Mouse (Mus musculus) mouse trophoblast stem cell (cell line): ENCODE results near the gene Tsga10ip.
"Not testable (repeated sequence)": the region's sequence is repeated elsewhere in the genome, so short reads cannot be mapped to it uniquely, and the experiment has no call there.

Experiments used
- in situ Hi-C, 2 experiments: fragments of 300-500 bp; cut with MseI, MboI; formaldehyde crosslinking; loops; 2 replicates in 1 of 2; 3 replicates in 1 of 2; pipeline ENCODE4 v1.15.1; 2025

Gene Tsga10ip

DNA sequence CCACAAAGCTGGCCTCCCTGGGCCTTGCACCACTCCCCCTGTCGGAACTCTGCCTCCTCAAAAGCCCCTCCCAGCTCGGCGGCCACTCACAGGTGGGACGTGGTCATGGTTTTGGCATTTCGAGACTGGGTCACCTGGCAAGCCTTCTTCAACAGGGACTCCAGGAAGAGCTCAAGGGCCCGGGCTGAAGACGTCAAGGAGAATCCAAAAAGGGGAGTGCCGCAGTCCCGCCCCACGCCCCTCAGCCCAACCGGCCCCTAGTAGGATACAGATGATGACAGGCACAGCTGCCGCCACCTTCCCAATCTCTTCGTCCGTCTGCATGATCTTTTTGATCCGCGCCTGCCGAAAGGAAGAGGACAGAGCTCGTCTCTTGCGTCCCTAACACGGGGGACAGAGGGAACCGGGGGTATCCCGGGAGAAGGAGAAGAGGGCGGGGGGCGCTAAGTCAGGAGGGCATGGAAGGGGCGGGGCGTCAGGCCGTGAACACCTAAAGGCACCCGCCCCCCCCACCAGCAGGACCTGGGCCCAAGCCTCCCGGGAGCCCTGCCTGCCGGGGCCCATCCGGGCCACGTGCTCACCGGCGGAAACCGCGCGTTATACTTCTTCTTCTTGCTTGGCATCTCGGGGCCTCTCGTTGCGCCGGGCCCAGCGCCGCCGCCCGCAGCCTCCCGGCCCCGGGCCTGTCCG lies 21.9 kb upstream of the Tsga10ip start:
- in situ Hi-C loops = no loop called here

DNA sequence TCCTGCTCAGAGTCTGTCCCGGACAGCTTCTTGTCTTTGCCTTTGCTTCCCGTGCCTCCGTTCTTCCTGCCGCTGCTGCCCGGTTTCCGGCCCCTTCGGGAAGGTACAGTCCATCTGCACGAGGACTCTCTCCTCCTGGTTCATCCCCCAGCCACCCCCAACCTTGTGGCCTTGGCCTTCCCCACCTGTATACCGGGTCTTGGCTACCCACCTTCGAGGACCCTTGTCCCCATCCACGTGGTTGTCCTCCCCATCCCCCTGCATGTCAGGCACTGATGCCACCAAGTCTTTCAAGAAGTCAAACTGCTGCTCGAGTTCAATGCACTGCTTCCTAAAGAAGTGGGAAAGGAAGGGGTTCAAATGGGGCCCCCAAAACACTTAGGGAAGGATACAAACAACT lies 21.2 kb upstream of the Tsga10ip start:
- in situ Hi-C loops = no loop called here

DNA sequence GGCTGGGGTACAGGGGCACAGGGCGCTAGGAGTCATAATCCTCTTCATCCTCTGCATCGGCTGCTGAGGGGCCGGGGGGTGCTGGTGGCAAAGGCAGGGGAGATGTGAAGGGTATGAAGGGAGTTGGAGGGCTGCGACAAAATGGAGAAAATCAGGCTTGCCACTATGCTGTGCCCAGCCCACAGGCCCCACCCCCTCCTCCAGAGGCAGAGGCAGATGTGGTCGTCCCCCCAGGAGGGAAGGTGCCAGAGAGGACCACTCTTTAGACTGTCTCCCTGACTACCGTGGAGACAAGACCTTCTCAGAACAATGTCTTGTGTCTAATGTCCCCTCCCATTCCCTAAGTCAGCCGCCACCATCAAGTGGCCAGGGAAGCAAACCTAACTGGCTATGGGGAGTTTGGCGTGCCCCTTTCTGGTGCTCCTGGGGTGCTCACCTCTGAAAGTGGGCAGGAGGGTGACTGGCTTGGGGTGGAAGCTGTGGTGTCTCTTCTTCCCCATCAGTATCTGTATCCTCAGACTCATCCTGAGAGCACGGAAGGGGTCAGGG lies 20.6 kb upstream of the Tsga10ip start:
- in situ Hi-C loops = no loop called here

GRCm38 (mm10) chr19:5422267-5422666 lies 19.9 kb upstream of the Tsga10ip start:
- in situ Hi-C loops = no loop called here

- in situ Hi-C loops = no loop called here
Measured at GRCm38 (mm10) chr19:5421784-5422183, 19.5 kb upstream of the Tsga10ip start.

DNA sequence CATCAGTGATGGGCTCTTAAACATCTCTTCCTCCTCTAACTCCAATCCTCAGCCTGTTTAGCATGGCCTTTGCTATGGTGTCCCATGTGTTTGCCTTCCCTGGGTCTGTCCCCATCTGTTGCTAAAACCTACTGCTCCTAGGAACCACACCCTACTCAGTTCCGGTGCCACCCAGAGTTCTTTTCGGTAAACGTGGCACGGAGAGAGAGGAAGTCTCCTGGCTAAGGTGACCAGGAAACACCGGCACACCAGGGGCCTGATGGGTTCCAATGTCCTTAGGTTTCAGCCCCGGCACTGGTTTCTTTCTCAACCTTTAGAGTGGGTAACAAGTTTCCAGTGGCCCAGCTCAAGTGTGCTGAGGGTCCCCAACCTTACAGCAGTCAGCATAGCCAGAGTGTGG lies 18.3 kb upstream of the Tsga10ip start:
- in situ Hi-C loops = no loop called here

GRCm38 (mm10) chr19:5419630-5420029 lies 17.3 kb upstream of the Tsga10ip start:
- in situ Hi-C loops = no loop called here

DNA sequence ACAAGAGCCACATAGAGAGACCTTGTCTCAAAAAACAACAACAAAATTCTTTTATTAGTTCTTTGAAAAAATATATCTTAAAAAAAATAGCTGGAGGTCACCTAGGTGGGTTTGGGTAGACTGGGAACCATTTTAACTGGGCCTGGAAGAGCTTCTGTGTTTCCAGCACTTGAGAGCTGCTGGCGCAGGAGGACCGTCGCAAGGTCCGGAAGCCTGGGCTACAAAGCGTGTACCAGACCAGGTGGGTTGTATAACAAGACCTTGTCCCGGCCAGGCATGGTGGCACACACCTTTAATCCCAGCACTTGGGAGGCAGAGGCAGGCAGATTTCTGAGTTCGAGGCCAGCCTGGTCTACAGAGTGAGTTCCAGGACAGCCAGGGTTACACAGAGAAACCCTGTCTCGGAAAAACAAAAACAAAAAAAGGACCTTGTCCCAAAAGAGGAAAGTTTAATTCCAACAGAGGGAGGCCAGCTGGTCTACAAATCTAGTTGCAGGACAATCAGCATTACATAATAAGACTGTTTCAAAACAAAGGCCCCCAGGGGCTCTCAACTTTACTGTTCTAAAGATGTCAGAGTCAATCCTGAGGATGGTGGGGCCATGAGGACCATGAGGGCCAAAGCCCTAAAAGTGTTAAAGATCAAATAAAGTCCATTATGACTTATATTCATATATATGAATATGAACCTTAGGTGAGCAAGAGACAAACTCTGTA lies 16.6 kb upstream of the Tsga10ip start:
- in situ Hi-C loops = no loop called here

GRCm38 (mm10) chr19:5414534-5414957 lies 12.2 kb upstream of the Tsga10ip start:
- in situ Hi-C loops = no loop called here

- in situ Hi-C loops = no loop called here
Measured at GRCm38 (mm10) chr19:5413840-5414239, 11.5 kb upstream of the Tsga10ip start.

DNA sequence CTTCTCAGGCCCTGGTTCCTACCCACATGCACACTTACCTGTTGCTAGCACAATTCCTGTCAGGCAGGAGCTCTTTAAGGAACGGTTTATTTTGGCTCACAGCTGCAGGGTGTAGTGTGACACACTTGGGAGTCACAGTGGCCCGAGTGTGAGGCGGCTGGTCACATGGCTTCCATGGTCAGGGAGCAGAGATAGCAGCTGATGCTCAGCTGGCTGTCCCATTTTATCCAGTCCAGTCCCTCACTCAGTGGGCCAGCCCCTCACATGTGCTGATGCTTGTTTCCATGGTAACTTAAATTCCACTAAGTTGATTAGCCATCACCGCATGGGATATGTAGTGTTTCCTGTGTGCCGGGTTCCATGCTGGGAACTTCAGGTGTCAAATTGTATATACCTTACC lies 9.6 kb upstream of the Tsga10ip start:
- in situ Hi-C loops = no loop called here

- in situ Hi-C loops = no loop called here
Measured at GRCm38 (mm10) chr19:5410641-5411040, 8.3 kb upstream of the Tsga10ip start.

DNA sequence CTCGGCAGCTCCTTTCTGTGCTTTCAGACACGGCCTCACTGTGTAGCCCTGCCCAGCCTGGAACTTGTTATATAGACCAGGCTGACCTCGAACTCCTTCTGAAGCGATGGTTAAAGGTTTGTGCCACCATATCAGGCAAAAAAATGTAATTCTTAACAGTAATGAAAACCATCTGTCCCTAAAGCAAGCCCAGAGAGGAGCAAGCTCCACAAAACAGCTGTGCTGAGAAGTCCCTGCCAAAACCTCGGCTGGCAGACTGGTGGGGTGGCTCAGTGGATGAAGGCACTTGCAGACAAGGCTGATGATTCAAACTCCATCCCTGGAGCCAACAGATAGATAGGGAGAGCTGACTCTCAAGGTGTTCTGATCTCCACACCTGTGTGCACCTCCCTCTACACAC lies 6.7 kb upstream of the Tsga10ip start:
- in situ Hi-C loops = no loop called here

DNA sequence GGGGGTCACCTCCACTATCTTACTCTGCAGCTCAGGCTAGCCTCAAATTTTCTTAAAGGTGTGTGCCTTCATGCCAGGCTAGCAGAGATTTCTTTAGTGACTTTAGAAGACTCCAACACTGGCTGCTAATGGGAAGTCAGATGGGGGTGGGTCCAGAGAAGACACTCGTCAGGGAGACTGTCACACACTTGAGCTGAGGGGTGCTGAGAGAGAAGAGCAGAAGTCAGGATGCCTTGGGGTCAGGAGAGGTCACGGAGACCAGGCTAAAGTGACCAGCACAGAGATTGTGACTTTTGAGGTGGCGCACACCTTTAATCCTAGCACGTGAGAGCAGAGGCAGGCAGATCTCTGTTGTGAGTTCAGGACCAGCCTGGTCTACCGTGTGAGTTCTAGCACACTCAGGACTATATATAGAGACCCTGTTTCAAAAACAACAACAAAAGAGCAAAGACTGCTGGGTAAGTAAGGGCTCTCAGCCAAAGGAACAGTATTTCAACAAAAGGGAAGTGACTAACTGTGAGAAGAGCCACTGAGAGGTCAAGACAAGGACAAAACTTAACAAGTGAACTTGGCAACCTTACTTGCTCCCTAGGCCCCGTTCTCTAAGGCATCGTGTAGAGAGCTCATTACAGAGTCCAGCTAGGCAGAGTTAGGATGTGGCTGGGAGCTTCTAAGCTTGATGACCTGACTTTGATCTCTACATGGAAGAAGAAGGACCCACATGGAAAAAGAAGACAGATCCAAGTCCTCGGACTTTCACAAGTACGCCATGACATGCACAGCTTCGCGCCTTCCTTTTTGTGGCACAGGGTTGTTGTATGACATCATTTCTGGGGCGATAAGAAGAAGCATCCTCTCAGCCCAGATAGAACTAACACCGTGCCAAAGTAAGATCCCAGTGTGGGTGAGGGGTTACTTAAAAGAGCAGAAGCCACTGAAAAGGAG lies 6.0 kb upstream of the Tsga10ip start:
- in situ Hi-C loops = no loop called here

DNA sequence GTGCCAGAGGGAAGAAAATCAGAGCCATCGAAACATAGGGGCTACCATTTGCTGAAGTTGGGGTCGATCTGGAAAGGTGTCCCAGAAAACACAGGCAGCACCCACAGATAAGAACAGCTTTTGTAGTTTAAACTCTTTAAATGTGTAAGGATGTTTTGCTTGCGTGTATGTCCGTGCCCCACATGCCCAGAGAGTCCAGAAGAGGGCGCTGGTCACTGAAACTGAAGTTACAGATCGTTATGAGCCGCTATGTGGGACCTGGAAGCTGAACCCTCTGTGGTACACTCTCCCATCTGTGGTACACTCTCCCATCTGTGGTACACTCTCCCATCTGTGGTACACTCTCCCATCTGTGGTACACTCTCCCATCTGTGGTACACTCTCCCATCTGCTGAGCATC lies 4.8 kb upstream of the Tsga10ip start:
- in situ Hi-C loops = no loop called here

DNA sequence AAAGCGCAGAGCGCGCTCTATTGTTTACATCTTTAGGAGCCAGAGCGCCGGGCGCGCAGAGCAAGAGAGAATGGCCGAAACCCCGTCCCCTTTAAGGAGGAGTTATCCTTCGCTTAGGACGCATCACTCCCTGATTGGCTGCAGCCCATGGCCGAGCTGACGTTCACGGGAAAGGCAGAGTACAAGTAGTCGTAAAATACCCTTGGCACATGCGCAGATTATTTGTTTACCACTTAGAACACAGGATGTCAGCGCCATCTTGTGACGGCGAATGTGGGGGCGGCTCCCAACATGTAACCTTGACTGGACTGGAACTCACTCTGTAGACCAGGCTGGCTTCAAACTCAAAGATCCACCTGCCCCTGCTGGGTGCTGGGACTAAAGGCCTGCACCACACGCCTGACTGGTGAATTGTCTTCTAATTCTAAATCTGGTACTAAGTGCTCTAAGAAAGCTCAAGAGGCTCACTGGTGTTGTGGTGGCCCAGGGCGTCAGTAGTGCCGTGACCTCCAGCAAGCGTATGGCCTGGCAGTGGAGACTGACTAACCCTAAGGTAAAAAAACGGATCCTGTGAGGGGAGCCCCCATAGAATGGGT lies 4.3 kb upstream of the Tsga10ip start:
- in situ Hi-C loops = not testable (repeated sequence)

DNA sequence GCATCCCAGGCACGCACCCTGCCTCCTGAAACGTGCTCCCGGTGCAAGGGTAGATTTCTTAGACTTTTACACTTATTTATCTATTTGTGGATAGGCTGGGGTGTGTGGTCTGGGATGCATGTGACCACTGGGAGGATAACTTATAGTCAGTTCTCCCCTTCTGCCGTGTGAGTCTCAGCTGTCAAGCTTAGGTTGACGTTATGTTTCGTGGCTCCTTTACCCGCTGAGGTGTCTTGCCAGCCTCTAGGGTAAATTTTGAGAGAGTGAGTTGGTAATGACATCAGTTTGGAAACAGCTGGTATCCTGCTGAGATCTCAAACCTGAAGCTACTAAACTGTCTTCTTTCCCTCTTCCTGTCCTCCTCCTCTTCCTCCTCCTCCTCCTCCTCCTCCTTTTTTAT lies 3.6 kb upstream of the Tsga10ip start:
- in situ Hi-C loops = no loop called here

- in situ Hi-C loops = not testable (repeated sequence)
Measured at GRCm38 (mm10) chr19:5401073-5401472, 1.3 kb downstream of the Tsga10ip start.

GRCm38 (mm10) chr19:5395371-5395770 lies 7.0 kb downstream of the Tsga10ip start:
- in situ Hi-C loops = no loop called here

GRCm38 (mm10) chr19:5394168-5394567 lies 8.2 kb downstream of the Tsga10ip start:
- in situ Hi-C loops = no loop called here

DNA sequence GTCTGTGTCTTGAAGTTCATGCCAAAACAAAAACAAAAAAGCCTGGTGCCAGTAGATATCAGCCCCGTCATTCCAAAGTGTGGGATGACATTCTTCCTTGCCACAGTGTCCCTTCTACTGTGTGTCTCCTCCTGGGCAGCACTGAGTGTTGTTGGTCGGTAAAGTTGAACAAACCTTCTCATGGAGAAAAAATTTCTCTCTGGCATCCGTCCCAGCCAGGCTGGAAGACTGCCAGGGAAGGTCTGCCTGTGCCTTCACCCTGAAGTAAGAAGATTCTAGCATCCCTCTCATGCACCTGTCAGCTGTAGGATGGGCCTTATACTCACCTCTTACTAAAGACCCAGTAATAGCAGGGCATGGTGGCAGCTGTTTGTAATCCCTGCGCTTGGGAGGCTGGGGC lies 9.4 kb downstream of the Tsga10ip start:
- in situ Hi-C loops = no loop called here

DNA sequence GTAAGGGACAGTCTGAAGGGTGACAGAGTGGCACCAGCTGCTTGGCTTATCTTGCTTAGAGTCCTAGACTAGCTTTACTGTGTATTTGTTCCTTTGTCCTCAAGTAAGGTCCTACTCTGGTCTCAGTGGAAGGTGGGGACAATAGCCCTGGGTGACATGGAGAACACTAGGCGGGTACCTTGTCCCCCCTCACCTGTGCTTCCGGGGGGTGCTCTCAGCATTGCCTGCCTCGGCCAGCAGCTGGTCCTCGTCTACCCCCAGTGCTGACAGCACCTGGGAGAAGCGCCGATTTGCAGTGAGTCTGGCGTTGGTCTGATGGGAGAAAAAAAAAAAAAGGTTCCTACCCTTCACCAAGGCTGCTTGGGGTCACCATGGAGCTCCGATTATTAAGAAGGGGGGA lies 11.9 kb downstream of the Tsga10ip start:
- in situ Hi-C loops = no loop called here
